Mouse (Mus musculus): ENCODE measurements around the gene Mlh1.

Gene Mlh1

GRCm38 (mm10) chr9:111271434-111272160 is at the start of gene Mlh1, which contains the start of gene Epm2aip1:
Gene Mlh1, minus strand, starts transcription at chr9:111271791.
Gene Epm2aip1, plus strand, starts transcription at chr9:111271929.
- DNase-seq, result peak; percentile 98 to 99

GRCm38 (mm10) chr9:111320912-111321311 is 49.3 kb upstream of the Mlh1 start:
- no peak for DNase-seq

GRCm38 (mm10) chr9:111314219-111314618 is 42.6 kb upstream of the Mlh1 start:
- DNase-seq, result peak; percentile 32 to 34

GRCm38 (mm10) chr9:111313793-111314192 is 42.2 kb upstream of the Mlh1 start:
- DNase-seq, result no peak

- no peak for DNase-seq
These were observed 41.7 kb upstream of the Mlh1 start for GRCm38 (mm10) chr9:111313299-111313698.

- peak in 1 of 2 experiments; percentile 6 for DNase-seq
These were observed 41.0 kb upstream of the Mlh1 start for GRCm38 (mm10) chr9:111312442-111313141.

- DNase-seq, result no peak
These were observed 40.4 kb upstream of the Mlh1 start for GRCm38 (mm10) chr9:111311843-111312441.

- DNase-seq, result peak in 1 of 2 experiments; percentile 7
These were observed 39.6 kb upstream of the Mlh1 start, which contains the start of gene Trank1 for GRCm38 (mm10) chr9:111311031-111311842. Gene Trank1, plus strand, starts transcription at chr9:111311739.

- no peak for DNase-seq
These were observed 34.6 kb upstream of the Mlh1 start for GRCm38 (mm10) chr9:111306142-111306541.

- no peak for DNase-seq
These were observed 32.4 kb upstream of the Mlh1 start for GRCm38 (mm10) chr9:111304036-111304435.

- DNase-seq, result no peak
These were observed 30.7 kb upstream of the Mlh1 start for GRCm38 (mm10) chr9:111302196-111302831.

- DNase-seq, result no peak
These were observed 27.0 kb upstream of the Mlh1 start for GRCm38 (mm10) chr9:111298606-111299005.

- no peak for DNase-seq
These were observed 24.8 kb upstream of the Mlh1 start for GRCm38 (mm10) chr9:111296433-111296832.

GRCm38 (mm10) chr9:111295323-111295722 is 23.7 kb upstream of the Mlh1 start:
- DNase-seq, result no peak

- no peak for DNase-seq
These were observed 23.3 kb upstream of the Mlh1 start for GRCm38 (mm10) chr9:111294911-111295310.

GRCm38 (mm10) chr9:111293234-111293633 is 21.6 kb upstream of the Mlh1 start:
- no peak for DNase-seq

- DNase-seq, result no peak
These were observed 19.0 kb upstream of the Mlh1 start for GRCm38 (mm10) chr9:111290539-111291100.

- peak; percentile 81 to 90 for DNase-seq
These were observed 18.3 kb upstream of the Mlh1 start for GRCm38 (mm10) chr9:111289832-111290339.

- no peak for DNase-seq
These were observed 17.8 kb upstream of the Mlh1 start for GRCm38 (mm10) chr9:111289294-111289831.

GRCm38 (mm10) chr9:111287956-111288355 is 16.4 kb upstream of the Mlh1 start:
- no peak for DNase-seq

- no peak for DNase-seq
These were observed 14.9 kb upstream of the Mlh1 start for GRCm38 (mm10) chr9:111286468-111286867.

Data from thymus, postnatal 36 days (tissue).